Mouse (Mus musculus): Measurements from ENCODE around the gene Olfr147. TPM values are rescaled to one million over a fixed set of nuclear protein-coding genes. Genes with fewer than 3 reads are reported as not detected.

Olfr147 gene
- not detected for polyA plus RNA-seq (2017; shearing (Covaris generic))

GRCm38 (mm10) chr9:38401398-38401797, at the start of gene Olfr147:
Gene Olfr147 (plus strand): TSS chr9:38401698.

GRCm38 (mm10) chr9:38366596-38366995, 34.9 kb upstream of the Olfr147 start, which contains the start of gene Olfr250:
Gene Olfr250 (plus strand): TSS chr9:38366896.

GRCm38 (mm10) chr9:38376786-38377185, 24.7 kb upstream of the Olfr147 start, which contains the start of gene Olfr251:
Gene Olfr251 (plus strand): TSS chr9:38377086.

GRCm38 (mm10) chr9:38429155-38429554, 27.7 kb downstream of the Olfr147 start, which contains the start of gene Olfr901:
Gene Olfr901 (plus strand): TSS chr9:38429455.

GRCm38 (mm10) chr9:38447352-38447751, 45.9 kb downstream of the Olfr147 start, which contains the start of gene Olfr902:
Gene Olfr902 (plus strand): TSS chr9:38447652.

Other genes with a start within 250 kb of the Olfr147 start
- not detected for gene Olfr891, start 220.9 kb upstream of the Olfr147 start, polyA plus RNA-seq (2017; shearing (Covaris generic))
- gene Olfr893, start 193.3 kb upstream of the Olfr147 start, polyA plus RNA-seq (2017; shearing (Covaris generic)), result not detected
- gene Olfr894, start 183.6 kb upstream of the Olfr147 start, polyA plus RNA-seq (2017; shearing (Covaris generic)), result not detected
- not detected for gene Olfr143, start 148.9 kb upstream of the Olfr147 start, polyA plus RNA-seq (2017; shearing (Covaris generic))
- not detected for gene Olfr895, start 133.8 kb upstream of the Olfr147 start, polyA plus RNA-seq (2017; shearing (Covaris generic))
- gene Olfr896-ps1, start 110.6 kb upstream of the Olfr147 start, polyA plus RNA-seq (2017; shearing (Covaris generic)), result not detected
- gene Olfr25, start 72.6 kb upstream of the Olfr147 start, polyA plus RNA-seq (2017; shearing (Covaris generic)), result not detected
- gene Olfr898, start 53.3 kb upstream of the Olfr147 start, polyA plus RNA-seq (2017; shearing (Covaris generic)), result 0.15 TPM
- 0.15 TPM for gene Olfr250, start 34.8 kb upstream of the Olfr147 start, polyA plus RNA-seq (2017; shearing (Covaris generic))
- not detected for gene Olfr251, start 24.6 kb upstream of the Olfr147 start, polyA plus RNA-seq (2017; shearing (Covaris generic))
- gene Olfr901, start 27.8 kb downstream of the Olfr147 start, polyA plus RNA-seq (2017; shearing (Covaris generic)), result not detected
- gene Olfr902, start 46.0 kb downstream of the Olfr147 start, polyA plus RNA-seq (2017; shearing (Covaris generic)), result not detected
- not detected for gene Olfr904, start 61.4 kb downstream of the Olfr147 start, polyA plus RNA-seq (2017; shearing (Covaris generic))
- gene Olfr905, start 69.4 kb downstream of the Olfr147 start, polyA plus RNA-seq (2017; shearing (Covaris generic)), result 0.09 TPM
- not detected for gene Olfr906, start 85.4 kb downstream of the Olfr147 start, polyA plus RNA-seq (2017; shearing (Covaris generic))
- not detected for gene Olfr907, start 94.1 kb downstream of the Olfr147 start, polyA plus RNA-seq (2017; shearing (Covaris generic))
- gene Olfr911-ps1, start 119.9 kb downstream of the Olfr147 start, polyA plus RNA-seq (2017; shearing (Covaris generic)), result 0.10 TPM
- gene Olfr910, start 136.2 kb downstream of the Olfr147 start, polyA plus RNA-seq (2017; shearing (Covaris generic)), result not detected
- gene Olfr912, start 178.5 kb downstream of the Olfr147 start, polyA plus RNA-seq (2017; shearing (Covaris generic)), result 0.16 TPM
- gene Olfr913, start 191.1 kb downstream of the Olfr147 start, polyA plus RNA-seq (2017; shearing (Covaris generic)), result not detected
- not detected for gene Olfr914, start 203.4 kb downstream of the Olfr147 start, polyA plus RNA-seq (2017; shearing (Covaris generic))

All from effector memory CD4-positive, alpha-beta T cell, adult 5 months (primary cell).